Mouse (Mus musculus): ENCODE measurements around the gene Cep57l1.

Cep57l1 gene

DNA sequence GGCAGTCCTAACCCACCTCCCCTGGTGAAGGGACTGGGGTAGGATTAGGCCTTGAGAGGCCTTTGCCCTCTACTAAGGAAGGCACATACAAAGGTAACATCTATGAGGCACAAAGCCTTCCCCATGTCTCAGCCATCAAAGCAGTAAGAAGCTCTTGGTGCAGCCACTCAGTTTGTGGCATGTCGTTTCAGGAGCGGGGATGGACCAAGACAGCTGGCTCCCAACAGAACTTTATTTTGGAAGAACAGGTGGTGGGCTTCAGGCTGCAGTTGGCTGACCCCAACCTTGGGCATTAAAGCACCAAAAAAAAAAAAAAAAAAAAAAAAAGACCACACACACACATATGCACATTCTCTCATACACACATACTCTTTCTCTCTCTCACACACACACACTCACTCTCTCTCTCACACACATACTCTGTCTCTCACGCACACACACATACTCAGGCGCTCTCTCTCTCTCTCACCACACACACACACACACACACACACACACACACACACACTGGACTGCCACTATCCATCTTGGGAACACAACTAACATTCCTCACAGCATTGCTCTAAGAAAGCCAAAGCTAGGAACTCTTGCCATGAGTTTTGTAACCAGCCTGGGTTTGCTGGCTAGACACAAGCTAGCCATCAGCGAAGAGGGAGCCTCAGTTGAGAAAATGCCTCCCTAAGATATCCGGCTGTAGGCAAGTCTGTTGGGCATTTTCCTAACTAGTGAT is 133.7 kb downstream of the Cep57l1 start:
- no peak for DNase-seq (ENCODE audit: low spot score)

DNA sequence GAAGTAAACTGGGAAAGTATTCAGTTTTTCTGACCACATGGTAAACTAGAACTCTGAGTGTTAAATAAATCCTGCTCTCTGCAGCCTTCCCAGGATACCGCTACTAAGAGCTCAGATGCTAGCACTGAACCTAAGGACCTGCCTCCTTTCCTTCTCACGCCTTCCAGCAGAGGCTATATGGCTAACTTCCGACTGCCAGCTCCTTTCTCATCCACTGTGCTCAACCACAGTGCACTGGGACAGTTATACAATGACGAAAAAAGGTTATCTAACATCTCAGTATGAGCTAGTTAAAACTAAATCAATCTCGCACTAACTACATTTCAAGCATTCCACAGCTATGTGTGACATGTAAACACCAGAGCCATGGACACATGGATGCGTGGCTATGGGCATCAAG is 134.4 kb downstream of the Cep57l1 start:
- no peak for DNase-seq (ENCODE audit: low spot score)

DNA sequence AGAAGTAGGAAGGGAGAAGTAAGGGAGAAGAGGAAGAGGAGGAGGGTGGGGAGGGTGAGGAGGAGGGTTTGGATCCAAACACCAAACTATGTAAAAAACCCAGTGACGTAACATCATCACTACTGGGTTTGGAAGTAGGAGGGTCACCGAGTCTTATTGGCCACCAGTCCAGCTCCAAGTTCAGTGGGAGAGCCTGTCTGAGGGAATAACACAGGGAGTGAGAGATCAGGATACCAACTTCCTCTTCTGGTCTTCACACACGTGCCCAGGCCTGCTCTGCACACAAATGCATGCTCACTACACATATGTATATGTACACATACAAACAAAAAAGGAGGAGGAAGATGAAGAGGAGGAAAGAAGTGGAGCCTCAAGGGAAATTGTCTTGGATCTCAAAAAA is 135.3 kb downstream of the Cep57l1 start:
- DNase-seq (ENCODE audit: low spot score), result no peak

DNA sequence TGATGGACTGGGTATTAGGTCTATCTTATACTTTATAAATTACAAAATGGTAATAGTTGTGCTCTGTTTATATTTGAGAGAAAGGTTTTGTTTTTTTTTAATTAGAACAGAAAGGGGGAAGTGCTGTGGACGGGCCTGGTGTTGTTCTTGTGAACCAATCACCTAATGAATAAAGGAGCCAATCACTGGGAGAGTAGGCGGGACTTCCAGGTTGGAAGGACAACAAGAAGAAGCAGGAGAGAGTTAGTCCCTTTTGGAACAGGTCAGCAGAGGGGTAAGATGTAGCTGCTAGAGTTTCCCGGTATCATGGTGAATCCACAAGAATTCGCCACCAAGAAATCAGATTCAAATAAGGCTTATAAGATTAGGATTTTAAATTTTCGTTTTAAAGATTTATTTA is 139.5 kb downstream of the Cep57l1 start:
- DNase-seq (ENCODE audit: low spot score), result no peak

Data from embryo, embryonic 10 days (tissue).